Mouse (Mus musculus) midbrain, embryonic 15.5 days (tissue): Measurements from ENCODE around the gene Hamp2. TPM values are rescaled to one million over a fixed set of nuclear protein-coding genes. Genes with fewer than 3 reads are reported as not detected.
A peak's percentile ranks its signal among the peaks of the same experiment; 100 is the strongest.

ENCODE experiments used
- ATAC-seq: fragments of 200-750 bp; cut with Nextera tagmentation; replicated peaks from 2 replicates; pipeline ENCODE4 v1.8.0; 2017; ENCODE audit warnings: moderate TSS enrichment
- H3K27ac ChIP-seq: fragments of 300-500 bp; sonication (generic); 2 replicates; pipeline ENCODE4 v1.5.1; 2015; ENCODE audit warnings: mild to moderate bottlenecking, inconsistent platforms
- H3K27me3 ChIP-seq: fragments of 300-500 bp; sonication (generic); replicated peaks from 2 replicates; pipeline ENCODE4 v1.6.1; 2015; ENCODE audit warnings: inconsistent platforms
- H3K36me3 ChIP-seq: fragments of 300-500 bp; sonication (generic); replicated peaks from 2 replicates; pipeline ENCODE4 v1.6.1; 2015; ENCODE audit warnings: inconsistent platforms
- H3K4me1 ChIP-seq: fragments of 300-500 bp; sonication (generic); 2 replicates; pipeline ENCODE4 v1.6.1; 2015; ENCODE audit warnings: inconsistent platforms
- H3K4me2 ChIP-seq: fragments of 300-500 bp; sonication (generic); 2 replicates; pipeline ENCODE4 v1.6.1; 2015; ENCODE audit warnings: inconsistent platforms, mild to moderate bottlenecking, moderate library complexity
- H3K4me3 ChIP-seq: fragments of 300-500 bp; sonication (generic); 2 replicates; pipeline ENCODE4 v1.5.1; 2015; ENCODE audit warnings: mild to moderate bottlenecking, inconsistent platforms
- H3K9ac ChIP-seq: fragments of 300-500 bp; sonication (generic); 2 replicates; pipeline ENCODE4 v1.6.1; 2015; ENCODE audit warnings: mild to moderate bottlenecking, inconsistent platforms
- H3K9me3 ChIP-seq: fragments of 300-500 bp; sonication (generic); 2 replicates; pipeline ENCODE4 v1.6.1; 2016; ENCODE audit warnings: inconsistent platforms
- WGBS: fragments of 180-500 bp; shearing (Covaris S2); methylation state at CpG from one replicate; pipeline ENCODE4 v1.1.7; 2015; ENCODE audit warnings: mixed read lengths; 5-methylcytosine and 5-hydroxymethylcytosine counted together
- polyA plus RNA-seq: library from polyadenylated mRNA; unstranded; fragments of >200 nt; fragmentation: Nextera tagmentation; extraction: Ambion mirVana; gene quantifications from 2 replicates; pipeline ENCODE4 v1.2.1, GENCODE M21; 2015

Hamp2 gene
- polyA plus RNA-seq, 1 experiment from 2014 or later: not detected

DNA sequence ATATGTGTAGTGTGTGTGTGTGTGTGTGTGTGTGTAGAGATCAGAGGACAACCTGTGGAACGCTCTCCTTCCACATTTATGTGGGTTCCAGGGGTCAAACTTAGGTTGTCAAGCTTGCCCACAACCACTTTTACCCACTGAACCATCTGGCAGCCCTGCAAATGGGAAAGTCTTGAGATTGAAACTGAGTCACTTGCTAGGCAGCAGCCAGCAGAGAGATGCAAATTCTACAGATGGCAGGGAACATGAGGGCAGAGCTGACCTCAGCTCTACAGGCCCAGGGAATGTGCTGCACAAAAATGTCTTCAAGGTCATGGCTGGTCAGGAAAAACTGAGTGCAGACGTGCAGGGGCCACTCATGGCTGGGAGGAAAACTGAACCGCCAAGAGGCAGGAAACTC is 43.1 kb downstream of the Hamp2 start:
- Histone ChIP-seq H3K9ac (no peak overlapping the region), H3K4me1 (no peaks in the 10 kb centered on the region), H3K4me2 (no peak overlapping the region), H3K4me3 (no peak overlapping the region), H3K9me3 (no peaks in the 10 kb centered on the region), H3K36me3 (no peaks in the 10 kb centered on the region), H3K27me3 (no peaks in the 10 kb centered on the region), H3K27ac (no peak overlapping the region)
- ATAC-seq: no peak
- 79% methylated on average over 3 of the region's 3 CpGs for whole genome bisulfite sequencing

DNA sequence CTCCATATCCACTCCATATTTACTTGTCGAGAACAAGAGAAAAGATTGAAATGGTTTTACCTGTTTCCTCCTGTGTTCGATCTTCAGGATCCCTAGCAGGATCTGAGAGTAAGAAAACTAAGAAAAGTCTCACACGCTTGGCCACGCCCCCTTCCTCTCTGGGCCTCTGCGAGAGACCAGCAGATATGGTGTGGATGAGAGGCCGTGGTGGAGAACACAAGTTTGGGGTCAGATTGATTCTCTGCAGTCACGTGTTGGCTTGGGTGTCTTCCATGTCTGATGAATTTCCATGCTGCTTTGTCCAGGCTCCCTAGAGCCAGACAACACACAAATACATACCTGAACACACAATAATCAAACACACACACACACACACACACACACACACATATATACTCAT is 44.3 kb downstream of the Hamp2 start, which contains the start of gene Cd22:
Gene Cd22, minus strand, starts transcription at position 167 of the 400 bp plus-strand sequence.
- ATAC-seq: no peak
- WGBS: 74% methylated on average over 7 of the region's 7 CpGs

GRCm38 (mm10) chr7:30878950-30879349 is 45.5 kb downstream of the Hamp2 start:
- ATAC-seq: no peak
- 81% methylated on average over 6 of the region's 6 CpGs for WGBS
- Histone ChIP-seq H3K9me3 (no peaks in the 10 kb centered on the region), H3K4me2 (no peak overlapping the region), H3K36me3 (no peaks in the 10 kb centered on the region), H3K27ac (no peak overlapping the region), H3K9ac (no peak overlapping the region), H3K4me3 (no peak overlapping the region), H3K27me3 (no peaks in the 10 kb centered on the region), H3K4me1 (no peaks in the 10 kb centered on the region)

More for the DNA sequence above, 44.3 kb downstream of the Hamp2 start, which contains the start of gene Cd22:
- no peak within 1 kb of the TSS for H3K27ac ChIP-seq
- no peaks in the 10 kb centered on the region for H3K4me1 ChIP-seq
- H3K9me3 ChIP-seq: no peaks in the 10 kb centered on the region
- H3K27me3 ChIP-seq: no peaks in the 10 kb centered on the region
- no peak within 1 kb of the TSS for H3K4me2 ChIP-seq
- no peak within 1 kb of the TSS for H3K9ac ChIP-seq
- no peaks in the 10 kb centered on the region for H3K36me3 ChIP-seq
- H3K4me3 ChIP-seq: no peak within 1 kb of the TSS

- Histone ChIP-seq H3K27me3 (no peaks in the 10 kb centered on the region), H3K4me1 (no peaks in the 10 kb centered on the region), H3K4me3 (no peak overlapping the region), H3K9me3 (no peaks in the 10 kb centered on the region), H3K4me2 (peak overlapping the region; percentile 11; the same call in 1 of the 2 replicates), H3K27ac (no peak overlapping the region), H3K36me3 (no peaks in the 10 kb centered on the region), H3K9ac (no peak overlapping the region)
- 19% methylated on average over 15 of the region's 15 CpGs for WGBS
- no peak for ATAC-seq
These were observed 51.4 kb downstream of the Hamp2 start for GRCm38 (mm10) chr7:30873083-30873482.

Other genes starting within 250 kb of the Hamp2 start
- gene 2200002J24Rik, start 225.8 kb downstream of the Hamp2 start, polyA plus RNA-seq: not detected in 2 replicates
- 1.7 and 1.8 TPM in 2 replicates for gene Atp4a, start 212.5 kb downstream of the Hamp2 start, polyA plus RNA-seq
- 242 and 252 TPM in 2 replicates for gene Tmem147, start 195.1 kb downstream of the Hamp2 start, polyA plus RNA-seq
- gene Gapdhs, start 181.0 kb downstream of the Hamp2 start, polyA plus RNA-seq: 0.72 and 1.6 TPM in 2 replicates
- gene Sbsn, start 173.2 kb downstream of the Hamp2 start, polyA plus RNA-seq: 2.4 and 3.0 TPM in 2 replicates
- gene Dmkn, start 160.9 kb downstream of the Hamp2 start, polyA plus RNA-seq: 1.2 and 3.4 TPM in 2 replicates
- 4.4 TPM in 1 of 2 replicates, not detected in the other for gene Krtdap, start 136.8 kb downstream of the Hamp2 start, polyA plus RNA-seq
- gene Ffar2, start 100.9 kb downstream of the Hamp2 start, polyA plus RNA-seq: not detected in 2 replicates
- not detected in 2 replicates for gene Ffar3, start 68.5 kb downstream of the Hamp2 start, polyA plus RNA-seq
- not detected in 2 replicates for gene Ffar1, start 63.1 kb downstream of the Hamp2 start, polyA plus RNA-seq
- gene Cd22, start 44.3 kb downstream of the Hamp2 start, polyA plus RNA-seq: not detected in 2 replicates
- gene Mag, start 9.8 kb downstream of the Hamp2 start, polyA plus RNA-seq: 2.9 and 3.4 TPM in 2 replicates
- gene Hamp, start 19.4 kb upstream of the Hamp2 start, polyA plus RNA-seq: not detected in 2 replicates
- 32.3 and 32.6 TPM in 2 replicates for gene Usf2, start 32.1 kb upstream of the Hamp2 start, polyA plus RNA-seq
- 21.7 and 24.3 TPM in 2 replicates for gene Lsr, start 48.8 kb upstream of the Hamp2 start, polyA plus RNA-seq
- 0.23 and 0.68 TPM in 2 replicates for gene Fam187b, start 49.1 kb upstream of the Hamp2 start, polyA plus RNA-seq
- 24.8 and 26.8 TPM in 2 replicates for gene Fxyd5, start 117.8 kb upstream of the Hamp2 start, polyA plus RNA-seq
- gene Fxyd7, start 126.8 kb upstream of the Hamp2 start, polyA plus RNA-seq: 174 and 186 TPM in 2 replicates
- 13.2 and 15.5 TPM in 2 replicates for gene Fxyd1, start 132.5 kb upstream of the Hamp2 start, polyA plus RNA-seq
- gene Lgi4, start 134.7 kb upstream of the Hamp2 start, polyA plus RNA-seq: 0.19 and 0.22 TPM in 2 replicates
- not detected in 2 replicates for gene Fxyd3, start 152.0 kb upstream of the Hamp2 start, polyA plus RNA-seq
- 0.47 and 0.80 TPM in 2 replicates for gene Hpn, start 190.6 kb upstream of the Hamp2 start, polyA plus RNA-seq
- gene Scn1b, start 202.3 kb upstream of the Hamp2 start, polyA plus RNA-seq: 9.2 and 9.9 TPM in 2 replicates
- gene Gramd1a, start 231.2 kb upstream of the Hamp2 start, polyA plus RNA-seq: 262 and 274 TPM in 2 replicates